Mouse (Mus musculus) heart, adult 2 months (tissue): ENCODE measurements at regions not wholly inside any gene's neighbourhood (a gene's known extent, or its start where the extent isn't known, plus 50 kb on each side); places are given as distances from the start of the nearest gene placed in this dataset.
"Not testable (repeated sequence)": the region's sequence is repeated elsewhere in the genome, so short reads cannot be mapped to it uniquely, and the experiment has no call there.

ENCODE experiments used
- DNase-seq, 2 experiments: peaks; one replicate each; pipeline ENCODE4 v3.0.0; 2021
- H3K27ac ChIP-seq: fragments of 200-600 bp; 2 replicates; pipeline ENCODE4 v1.8.1; 2022
- H3K27me3 ChIP-seq: fragments of 200-500 bp; 2 replicates; pipeline ENCODE4 v1.6.1; 2012; ENCODE audit warnings: mild to moderate bottlenecking, low read length, inconsistent platforms, mixed read lengths; ENCODE audit not compliant: control insufficient read depth, insufficient read depth
- H3K36me3 ChIP-seq: fragments of 200-500 bp; 2 replicates; pipeline ENCODE4 v1.6.1; 2012; ENCODE audit warnings: low read length, inconsistent platforms; ENCODE audit not compliant: control insufficient read depth, insufficient read depth
- H3K4me1 ChIP-seq: fragments of 200-500 bp; 2 replicates; pipeline ENCODE4 v1.6.1; 2011; ENCODE audit warnings: low read length; ENCODE audit not compliant: control insufficient read depth, insufficient read depth
- H3K4me3 ChIP-seq: fragments of 200-600 bp; 2 replicates; pipeline ENCODE4 v1.8.1; 2022
- H3K79me2 ChIP-seq: fragments of 200-500 bp; replicated peaks from 2 replicates; pipeline ENCODE4 v1.6.1; 2012; ENCODE audit warnings: mild to moderate bottlenecking, inconsistent platforms, low read length, moderate library complexity, mixed read lengths; ENCODE audit not compliant: control insufficient read depth, insufficient read depth
- H3K9ac ChIP-seq: fragments of 200-500 bp; 2 replicates; pipeline ENCODE4 v1.6.1; 2012; ENCODE audit warnings: low read depth, mild to moderate bottlenecking, control low read depth, inconsistent platforms, low read length, mixed read lengths
- CTCF ChIP-seq: fragments of 200-600 bp; IDR thresholded peaks from 2 replicates; pipeline ENCODE4 v1.8.1; 2022; ENCODE audit warnings: antibody characterized with exemption, mild to moderate bottlenecking, moderate library complexity
- EP300 ChIP-seq: fragments of 200-500 bp; IDR thresholded peaks from 2 replicates; pipeline ENCODE4 v1.6.1; 2011; ENCODE audit warnings: low read depth, low read length, control low read depth; ENCODE audit not compliant: insufficient read depth
- POLR2A ChIP-seq: fragments of 200-500 bp; IDR thresholded peaks from 2 replicates; pipeline ENCODE4 v1.6.1; 2011; ENCODE audit warnings: mild to moderate bottlenecking, low read depth, low read length, control low read depth; ENCODE audit not compliant: insufficient read depth
- WGBS: fragments of 180-500 bp; shearing (Covaris S2); methylation state at CpG from one replicate; pipeline ENCODE4 v1.1.7; 2018; 5-methylcytosine and 5-hydroxymethylcytosine counted together
- intact Hi-C: fragments of 180-260 bp; cut with DNase I; formaldehyde crosslinking; loops from one replicate; pipeline ENCODE4 v1.15.1; 2025

DNA sequence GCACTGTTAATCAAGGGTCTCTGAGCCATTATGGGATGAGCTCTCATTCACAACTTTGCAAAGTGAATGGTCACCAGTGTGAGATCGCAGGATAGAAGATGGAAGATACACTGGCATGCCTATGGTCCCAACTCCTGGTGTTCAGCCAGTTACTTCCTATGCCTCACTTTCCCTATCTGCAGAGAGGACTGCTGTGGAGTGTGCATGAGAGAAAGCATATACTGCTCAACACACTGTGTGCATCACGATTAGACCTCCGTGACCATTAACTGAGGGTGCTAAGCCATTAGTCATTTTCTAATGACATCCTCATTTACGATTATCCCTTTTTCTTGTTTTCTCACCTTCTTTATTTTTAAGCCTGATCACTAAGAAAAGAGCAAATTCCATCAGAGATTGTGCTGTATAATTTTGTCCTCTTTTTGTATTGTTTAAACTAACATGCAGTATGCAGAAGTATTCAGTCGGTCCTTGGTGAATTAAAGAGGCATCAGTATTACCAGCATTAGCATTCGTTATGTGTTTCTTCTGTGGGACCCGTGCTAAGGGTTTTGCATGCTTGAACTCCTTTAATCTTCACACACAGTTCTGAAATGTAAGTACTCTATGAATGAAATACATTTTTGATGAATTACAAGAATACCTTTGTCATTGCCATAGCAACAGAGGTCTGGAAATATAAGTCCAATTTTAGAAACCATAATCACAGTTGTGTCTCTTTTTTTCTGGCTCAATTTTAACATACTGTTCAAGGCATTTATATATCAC, 219.4 kb upstream of the Klf6 start:
- no peaks in the 10 kb centered on the region for H3K36me3 ChIP-seq
- 92% methylated on average over 7 of the region's 7 CpGs for WGBS
- no peak overlapping the region for H3K27ac ChIP-seq
- intact Hi-C loops, result no loop called here
- no peaks in the 10 kb centered on the region for H3K79me2 ChIP-seq
- H3K27me3 ChIP-seq, result no peaks in the 10 kb centered on the region
- DNase-seq, result no peak
- no peak overlapping the region for H3K4me3 ChIP-seq
- no peak for TF ChIP-seq EP300
- TF ChIP-seq POLR2A, result no peak
- TF ChIP-seq CTCF, result no peak
- no peaks in the 10 kb centered on the region for H3K4me1 ChIP-seq
- H3K9ac ChIP-seq, result no peak overlapping the region

DNA sequence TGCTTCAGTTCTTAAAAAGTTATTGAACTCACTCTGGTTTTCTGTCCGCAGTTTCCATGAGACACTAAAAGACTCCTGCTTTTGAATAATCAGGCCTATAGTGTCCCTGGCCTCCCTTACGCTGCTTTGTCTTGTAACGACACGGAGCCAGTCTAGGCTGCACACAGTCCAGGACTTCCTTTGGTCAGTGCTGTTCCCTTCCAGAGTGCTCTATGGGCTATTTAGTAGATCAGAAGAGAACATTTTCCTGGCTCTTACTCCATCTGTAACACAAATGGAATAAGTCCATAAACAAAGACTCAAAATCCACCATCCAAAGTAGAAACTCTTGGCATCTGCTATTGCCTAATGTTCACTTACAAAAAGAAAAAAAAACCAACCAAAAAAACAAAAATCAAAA, 213.0 kb upstream of the Klf6 start:
- DNase-seq, result no peak
- H3K27me3 ChIP-seq, result no peaks in the 10 kb centered on the region
- no peak overlapping the region for H3K9ac ChIP-seq
- H3K27ac ChIP-seq, result no peak overlapping the region
- intact Hi-C loops, result no loop called here
- H3K36me3 ChIP-seq, result no peaks in the 10 kb centered on the region
- H3K4me3 ChIP-seq, result no peak overlapping the region
- no peaks in the 10 kb centered on the region for H3K79me2 ChIP-seq
- H3K4me1 ChIP-seq, result no peaks in the 10 kb centered on the region
- no peak for TF ChIP-seq CTCF
- no peak for TF ChIP-seq POLR2A
- TF ChIP-seq EP300, result no peak
- WGBS, result 77% methylated on average over 4 of the region's 4 CpGs

DNA sequence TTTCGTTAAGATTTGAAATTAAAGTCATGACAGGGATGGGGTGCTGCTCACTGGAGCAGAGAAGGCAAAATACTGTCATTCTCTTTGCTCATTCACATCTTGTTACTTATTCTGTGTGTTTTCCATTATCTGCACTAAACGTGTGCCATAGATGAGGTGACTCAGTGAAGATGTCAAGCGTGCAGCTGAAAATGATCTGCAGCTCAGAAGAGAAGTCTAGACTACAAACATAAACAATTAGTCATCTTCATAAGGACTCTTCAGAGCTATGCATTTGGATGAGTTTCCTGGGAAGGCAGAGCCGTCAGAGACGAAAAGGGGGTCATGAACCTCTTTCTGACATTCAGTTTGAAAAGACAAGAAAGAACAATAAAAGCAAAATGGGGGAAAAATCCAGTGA, 203.7 kb upstream of the Klf6 start:
- no peak for DNase-seq
- Histone ChIP-seq H3K27me3 (no peaks in the 10 kb centered on the region), H3K36me3 (no peaks in the 10 kb centered on the region), H3K4me3 (no peak overlapping the region), H3K79me2 (no peaks in the 10 kb centered on the region), H3K4me1 (no peaks in the 10 kb centered on the region), H3K27ac (no peak overlapping the region), H3K9ac (no peak overlapping the region)
- intact Hi-C loops, result no loop called here
- TF ChIP-seq CTCF, result no peak
- TF ChIP-seq EP300, result no peak
- no peak for TF ChIP-seq POLR2A
- 70% methylated on average over 5 of the region's 5 CpGs for WGBS

DNA sequence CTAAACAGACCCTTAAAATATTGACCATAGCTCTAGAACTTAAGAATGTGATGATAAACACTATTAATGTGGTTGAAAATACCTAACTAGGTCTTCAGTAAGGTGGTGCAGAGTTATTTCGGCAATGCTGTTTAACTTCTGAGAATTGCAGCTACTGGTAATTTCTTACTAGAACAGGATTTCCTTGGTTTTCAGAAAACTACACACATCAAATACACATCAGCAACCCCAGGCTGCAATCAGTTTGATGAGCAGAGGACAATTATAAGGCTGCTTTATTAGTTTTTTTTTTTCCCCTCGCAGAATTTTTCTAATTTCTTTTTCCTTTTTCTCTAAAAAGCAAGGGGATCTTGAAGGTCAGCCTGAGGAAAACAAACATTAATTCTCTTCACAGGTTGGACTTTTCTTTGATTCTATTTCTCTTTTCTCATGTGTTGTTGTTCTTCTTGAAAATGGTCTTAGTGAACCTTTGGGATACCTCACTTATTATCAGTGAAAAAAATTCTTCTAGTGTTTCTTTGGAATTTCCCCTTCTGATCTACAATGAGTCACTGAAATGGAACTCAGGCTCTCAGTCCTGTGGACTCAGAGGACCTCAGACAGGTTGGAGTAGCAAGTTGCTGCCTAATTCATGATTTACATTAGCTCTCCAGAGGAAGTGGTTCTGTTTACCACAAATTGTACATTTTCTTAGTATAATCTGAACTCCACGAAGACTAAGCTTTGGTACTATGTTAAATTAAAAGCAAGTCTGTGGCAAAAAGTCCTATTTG, 194.9 kb upstream of the Klf6 start:
- WGBS, result 66% methylated on average over 3 of the region's 3 CpGs
- H3K79me2 ChIP-seq, result no peaks in the 10 kb centered on the region
- H3K4me1 ChIP-seq, result no peaks in the 10 kb centered on the region; the same call in none of the 2 replicates
- H3K27me3 ChIP-seq, result no peaks in the 10 kb centered on the region
- H3K9ac ChIP-seq, result no peak overlapping the region
- intact Hi-C loops, result no loop called here
- no peak overlapping the region for H3K27ac ChIP-seq
- H3K4me3 ChIP-seq, result no peak overlapping the region
- DNase-seq, result no peak
- no peak for TF ChIP-seq EP300
- no peak for TF ChIP-seq POLR2A
- TF ChIP-seq CTCF, result no peak
- no peaks in the 10 kb centered on the region for H3K36me3 ChIP-seq

DNA sequence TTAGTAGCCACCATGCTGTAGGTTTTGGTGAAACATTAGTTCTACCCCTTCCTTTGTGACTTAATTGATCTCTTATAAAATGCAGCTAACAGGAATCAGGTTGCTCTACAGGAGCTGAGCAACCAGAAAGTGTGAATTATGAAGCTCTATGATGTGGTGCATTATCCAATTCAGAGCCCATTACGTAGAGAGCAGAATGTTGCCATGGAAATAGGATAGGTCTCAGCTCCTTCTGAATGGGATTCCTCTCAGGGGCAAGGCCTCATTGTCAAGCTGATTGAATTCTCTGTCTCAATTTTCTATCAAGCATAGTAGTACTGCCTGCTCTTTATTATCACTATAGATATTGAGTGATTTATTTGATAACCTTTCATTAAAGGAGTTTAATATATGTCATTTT, 185.6 kb upstream of the Klf6 start:
- H3K9ac ChIP-seq, result no peak overlapping the region
- no peaks in the 10 kb centered on the region for H3K36me3 ChIP-seq
- intact Hi-C loops, result no loop called here
- H3K4me3 ChIP-seq, result no peak overlapping the region
- no peaks in the 10 kb centered on the region for H3K4me1 ChIP-seq
- no peaks in the 10 kb centered on the region for H3K27me3 ChIP-seq
- no peak for DNase-seq
- H3K79me2 ChIP-seq, result no peaks in the 10 kb centered on the region
- no peak overlapping the region for H3K27ac ChIP-seq
- TF ChIP-seq CTCF, result no peak
- no peak for TF ChIP-seq EP300
- no peak for TF ChIP-seq POLR2A
- 90% methylated on average over 1 of the region's 1 CpGs for WGBS

DNA sequence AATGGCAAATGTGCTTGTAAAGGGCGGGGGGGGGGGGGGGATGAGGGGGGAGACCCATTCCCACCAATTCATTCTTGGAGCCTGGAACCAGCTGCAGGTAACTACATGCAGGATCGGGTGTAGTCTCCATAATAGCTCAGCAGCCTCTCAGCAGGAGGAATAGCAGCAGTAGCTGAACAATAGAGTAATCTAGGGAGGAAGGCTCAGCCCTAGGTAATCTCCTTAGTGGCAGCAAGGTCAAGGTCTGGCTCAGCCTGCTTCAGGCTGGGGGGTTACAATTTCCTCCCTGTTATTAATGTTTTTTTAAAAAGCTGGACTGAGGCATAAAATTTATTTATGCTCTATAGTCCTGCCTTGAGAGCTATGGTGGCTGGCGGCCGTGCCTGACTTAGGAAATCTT, 171.2 kb upstream of the Klf6 start:
- intact Hi-C loops, result no loop called here
- 79% methylated on average over 4 of the region's 4 CpGs for WGBS

DNA sequence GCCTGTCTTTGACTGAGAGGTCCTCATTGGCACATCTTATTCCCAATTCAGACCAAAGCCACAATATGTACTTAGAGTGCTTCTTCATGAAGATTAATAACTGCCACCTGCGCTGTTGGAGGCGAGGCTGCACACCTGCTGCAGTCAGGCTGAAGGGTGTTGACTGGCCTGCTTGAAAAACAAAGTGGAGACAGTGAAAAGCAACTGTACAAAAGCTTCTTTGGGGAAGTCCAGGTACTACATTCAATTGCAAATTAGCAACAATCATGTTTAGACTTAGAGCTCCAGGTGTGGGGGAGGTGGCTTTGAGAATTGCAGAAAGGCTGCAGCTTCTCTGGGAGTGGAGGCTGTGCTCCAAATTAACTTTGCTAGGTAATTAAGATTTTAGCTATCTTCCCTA, 170.6 kb upstream of the Klf6 start:
- 97% methylated on average over 2 of the region's 2 CpGs for WGBS
- H3K27ac ChIP-seq, H3K4me3 ChIP-seq, H3K4me1 ChIP-seq, DNase-seq, H3K27me3 ChIP-seq, H3K36me3 ChIP-seq, H3K79me2 ChIP-seq, intact Hi-C loops, H3K9ac ChIP-seq: not testable (repeated sequence)

More for the DNA sequence above, 171.2 kb upstream of the Klf6 start:
- Histone ChIP-seq H3K27ac (no peak overlapping the region), H3K4me1 (no peaks in the 10 kb centered on the region), H3K27me3 (no peaks in the 10 kb centered on the region), H3K4me3 (no peak overlapping the region), H3K79me2 (no peaks in the 10 kb centered on the region), H3K36me3 (no peaks in the 10 kb centered on the region), H3K9ac (no peak overlapping the region)
- TF ChIP-seq POLR2A (no peak), EP300 (no peak)
- DNase-seq, result no peak
